Mouse (Mus musculus) MEL (cell line): ENCODE data around the gene Gm1123. TPM values are rescaled to one million over a fixed set of nuclear protein-coding genes. Genes with fewer than 3 reads are reported as not detected.

Experiments used
- DNase-seq: peaks from one replicate; pipeline ENCODE4 v3.0.0; 2011; ENCODE audit warnings: low read depth, low spot score
- H3K27ac ChIP-seq: 2 replicates; pipeline ENCODE4 v1.5.1; 2012; ENCODE audit warnings: low read depth, mild to moderate bottlenecking, control low read depth, low read length, moderate library complexity; ENCODE audit not compliant: control insufficient read depth
- H3K27me3 ChIP-seq, 2 experiments: fragments of 150-350 bp in 1 of 2; sonication (generic) in 1 of 2; 2 replicates each; pipeline ENCODE4 v1.6.1; 2012; ENCODE audit warnings: low read length in 2 of 2, mild to moderate bottlenecking in 2 of 2, improper control_type of control experiment in 1 of 2, moderate library complexity in 1 of 2; ENCODE audit not compliant: insufficient read depth in 2 of 2, control insufficient read depth in 1 of 2
- H3K36me3 ChIP-seq, 2 experiments: 2 replicates each; pipeline ENCODE4 v1.6.1; 2012 to 2014; ENCODE audit warnings: low read length in 2 of 2, improper control_type of control experiment in 1 of 2, inconsistent platforms in 1 of 2, mild to moderate bottlenecking in 1 of 2; ENCODE audit not compliant: insufficient read depth in 2 of 2, control insufficient read depth in 1 of 2
- H3K4me1 ChIP-seq, 2 experiments: fragments of 150-350 bp in 1 of 2; sonication (generic) in 1 of 2; 2 replicates each; pipeline ENCODE4 v1.6.1; 2012; ENCODE audit warnings: low read length in 2 of 2, improper control_type of control experiment in 1 of 2, mild to moderate bottlenecking in 1 of 2; ENCODE audit not compliant: insufficient read depth in 2 of 2, control insufficient read depth in 1 of 2
- H3K4me3 ChIP-seq, 2 experiments: fragments of 150-350 bp in 1 of 2; sonication (generic) in 1 of 2; 2 replicates each; pipeline ENCODE4 v1.5.1; 2012; ENCODE audit warnings: low read depth in 2 of 2, low read length in 2 of 2, mild to moderate bottlenecking in 2 of 2, moderate library complexity in 2 of 2, control low read depth in 1 of 2, improper control_type of control experiment in 1 of 2; ENCODE audit not compliant: control insufficient read depth in 1 of 2, insufficient read depth in 1 of 2
- H3K79me2 ChIP-seq: 2 replicates; pipeline ENCODE4 v1.6.1; 2012; ENCODE audit warnings: mild to moderate bottlenecking, low read length, moderate library complexity; ENCODE audit not compliant: control insufficient read depth, poor library complexity, insufficient read depth
- H3K9ac ChIP-seq: 2 replicates; pipeline ENCODE4 v1.6.1; 2012; ENCODE audit warnings: low read depth, mild to moderate bottlenecking, control low read depth, low read length, moderate library complexity; ENCODE audit not compliant: control insufficient read depth, poor library complexity, severe bottlenecking
- H3K9me3 ChIP-seq: fragments of 150-350 bp; sonication (generic); replicated peaks from 2 replicates; pipeline ENCODE4 v1.6.1; 2012; ENCODE audit warnings: mild to moderate bottlenecking, low read length, improper control_type of control experiment, moderate library complexity; ENCODE audit not compliant: insufficient read depth
- CHD1 ChIP-seq: IDR thresholded peaks from 2 replicates; pipeline ENCODE4 v1.6.1; 2012; ENCODE audit warnings: low read depth, mild to moderate bottlenecking, inconsistent platforms, low read length, improper control_type of control experiment
- CHD2 ChIP-seq: IDR thresholded peaks from 2 replicates; pipeline ENCODE4 v1.6.1; 2011; ENCODE audit warnings: low read length, improper control_type of control experiment
- CTCF ChIP-seq, 3 experiments: IDR thresholded peaks in 2 of 3; conservative IDR thresholded peaks in 1 of 3; 2 replicates each; pipeline ENCODE4 v1.5.1; 2011 to 2012; ENCODE audit warnings: low read length in 3 of 3, low read depth in 2 of 3, mild to moderate bottlenecking in 2 of 3, improper control_type of control experiment in 1 of 3, inconsistent platforms in 1 of 3, mixed read lengths in 1 of 3, moderate library complexity in 1 of 3; ENCODE audit not compliant: control insufficient read depth in 1 of 3, insufficient read depth in 1 of 3, poor library complexity in 1 of 3, severe bottlenecking in 1 of 3
- ELF1 ChIP-seq: IDR thresholded peaks from 2 replicates; pipeline ENCODE4 v1.6.1; 2014; ENCODE audit warnings: low read depth, mild to moderate bottlenecking, inconsistent platforms, low read length, improper control_type of control experiment, moderate library complexity
- ETS1 ChIP-seq: IDR thresholded peaks from 2 replicates; pipeline ENCODE4 v1.6.1; 2012; ENCODE audit warnings: low read depth, mild to moderate bottlenecking, inconsistent platforms, low read length, improper control_type of control experiment, moderate library complexity
- GATA1 ChIP-seq: IDR thresholded peaks from 2 replicates; pipeline ENCODE4 v1.6.1; 2011; ENCODE audit warnings: low read depth, low read length, improper control_type of control experiment
- HCFC1 ChIP-seq: IDR thresholded peaks from 2 replicates; pipeline ENCODE4 v1.6.1; 2012; ENCODE audit warnings: low read depth, mild to moderate bottlenecking, inconsistent platforms, low read length, improper control_type of control experiment, moderate library complexity
- JUND ChIP-seq: IDR thresholded peaks from 2 replicates; pipeline ENCODE4 v1.6.1; 2011; ENCODE audit warnings: low read depth, mild to moderate bottlenecking, improper control_type of control experiment, low read length
- KAT2A ChIP-seq: conservative IDR thresholded peaks from 2 replicates; pipeline ENCODE4 v1.6.1; 2012; ENCODE audit warnings: low read depth, low read length, improper control_type of control experiment, inconsistent platforms
- MAX ChIP-seq: IDR thresholded peaks from 2 replicates; pipeline ENCODE4 v1.6.1; 2011; ENCODE audit warnings: low read length, improper control_type of control experiment
- MAZ ChIP-seq: IDR thresholded peaks from 2 replicates; pipeline ENCODE4 v1.6.1; 2012; ENCODE audit warnings: low read depth, mild to moderate bottlenecking, inconsistent platforms, low read length, improper control_type of control experiment
- MXI1 ChIP-seq: IDR thresholded peaks from 2 replicates; pipeline ENCODE4 v1.6.1; 2011; ENCODE audit warnings: mild to moderate bottlenecking, low read depth, low read length, improper control_type of control experiment
- MYC ChIP-seq: IDR thresholded peaks from 2 replicates; pipeline ENCODE4 v1.6.1; 2011; ENCODE audit warnings: low read depth, mild to moderate bottlenecking, low read length, improper control_type of control experiment, moderate library complexity
- NELFE ChIP-seq: IDR thresholded peaks from 2 replicates; pipeline ENCODE4 v1.6.1; 2011; ENCODE audit warnings: low read depth, low read length, improper control_type of control experiment
- POLR2A ChIP-seq, 2 experiments: IDR thresholded peaks; 2 replicates each; pipeline ENCODE4 v1.6.1; 2011 to 2012; ENCODE audit warnings: low read length in 2 of 2, mild to moderate bottlenecking in 2 of 2, control low read depth in 1 of 2, improper control_type of control experiment in 1 of 2, low read depth in 1 of 2, moderate library complexity in 1 of 2; ENCODE audit not compliant: control insufficient read depth in 1 of 2, insufficient read depth in 1 of 2, poor library complexity in 1 of 2
- POLR2AphosphoS2 ChIP-seq: IDR thresholded peaks from 2 replicates; pipeline ENCODE4 v1.6.1; 2011; ENCODE audit warnings: low read length, improper control_type of control experiment
- POLR2AphosphoS5 ChIP-seq: IDR thresholded peaks from 2 replicates; pipeline ENCODE4 v1.6.1; 2012; ENCODE audit warnings: low read depth, borderline replicate concordance, mild to moderate bottlenecking, inconsistent platforms, low read length, moderate library complexity, mixed read lengths
- RAD21 ChIP-seq: IDR thresholded peaks from 2 replicates; pipeline ENCODE4 v1.6.1; 2011; ENCODE audit warnings: mild to moderate bottlenecking, low read depth, low read length, improper control_type of control experiment
- RCOR1 ChIP-seq: IDR thresholded peaks from 2 replicates; pipeline ENCODE4 v1.6.1; 2012; ENCODE audit warnings: low read depth, mild to moderate bottlenecking, inconsistent platforms, low read length, improper control_type of control experiment
- SMC3 ChIP-seq: IDR thresholded peaks from 2 replicates; pipeline ENCODE4 v1.6.1; 2011; ENCODE audit warnings: low read depth, low read length, improper control_type of control experiment
- TAL1 ChIP-seq: IDR thresholded peaks from 2 replicates; pipeline ENCODE4 v1.6.1; 2012; ENCODE audit warnings: mild to moderate bottlenecking, inconsistent platforms, low read length, moderate library complexity, mixed read lengths
- UBTF ChIP-seq: IDR thresholded peaks from 2 replicates; pipeline ENCODE4 v1.6.1; 2012; ENCODE audit warnings: low read depth, mild to moderate bottlenecking, inconsistent platforms, low read length, improper control_type of control experiment, moderate library complexity, borderline replicate concordance; ENCODE audit not compliant: insufficient read depth
- ZC3H11A ChIP-seq: IDR thresholded peaks from 2 replicates; pipeline ENCODE4 v1.6.1; 2012; ENCODE audit warnings: low read depth, mild to moderate bottlenecking, inconsistent platforms, low read length, improper control_type of control experiment
- ZNF384 ChIP-seq: IDR thresholded peaks from 2 replicates; pipeline ENCODE4 v1.6.1; 2012; ENCODE audit warnings: low read depth, mild to moderate bottlenecking, inconsistent platforms, low read length, improper control_type of control experiment
- polyA plus RNA-seq, 2 experiments: library from polyadenylated mRNA; stranded (reverse) in 1 of 2; unstranded in 1 of 2; fragments of >175 nt in 1 of 2; fragments of >200 nt in 1 of 2; gene quantifications; 2 replicates each; pipeline versions ENCODE4 v1.2.1 to v1.2.4; 2012; ENCODE audit warnings: low replicate concordance in 2 of 2, low read depth in 1 of 2; ENCODE audit not compliant: insufficient read length in 2 of 2, insufficient read depth in 1 of 2, missing spikeins in 1 of 2
- total RNA-seq: library from RNA; depleted of rRNA; stranded (reverse); fragments of 300-350 nt; gene quantifications from 2 replicates; pipeline ENCODE4 v1.2.3, GENCODE M21; 2012

Gene Gm1123
- total and polyA plus RNA-seq, 3 experiments = not detected

DNA sequence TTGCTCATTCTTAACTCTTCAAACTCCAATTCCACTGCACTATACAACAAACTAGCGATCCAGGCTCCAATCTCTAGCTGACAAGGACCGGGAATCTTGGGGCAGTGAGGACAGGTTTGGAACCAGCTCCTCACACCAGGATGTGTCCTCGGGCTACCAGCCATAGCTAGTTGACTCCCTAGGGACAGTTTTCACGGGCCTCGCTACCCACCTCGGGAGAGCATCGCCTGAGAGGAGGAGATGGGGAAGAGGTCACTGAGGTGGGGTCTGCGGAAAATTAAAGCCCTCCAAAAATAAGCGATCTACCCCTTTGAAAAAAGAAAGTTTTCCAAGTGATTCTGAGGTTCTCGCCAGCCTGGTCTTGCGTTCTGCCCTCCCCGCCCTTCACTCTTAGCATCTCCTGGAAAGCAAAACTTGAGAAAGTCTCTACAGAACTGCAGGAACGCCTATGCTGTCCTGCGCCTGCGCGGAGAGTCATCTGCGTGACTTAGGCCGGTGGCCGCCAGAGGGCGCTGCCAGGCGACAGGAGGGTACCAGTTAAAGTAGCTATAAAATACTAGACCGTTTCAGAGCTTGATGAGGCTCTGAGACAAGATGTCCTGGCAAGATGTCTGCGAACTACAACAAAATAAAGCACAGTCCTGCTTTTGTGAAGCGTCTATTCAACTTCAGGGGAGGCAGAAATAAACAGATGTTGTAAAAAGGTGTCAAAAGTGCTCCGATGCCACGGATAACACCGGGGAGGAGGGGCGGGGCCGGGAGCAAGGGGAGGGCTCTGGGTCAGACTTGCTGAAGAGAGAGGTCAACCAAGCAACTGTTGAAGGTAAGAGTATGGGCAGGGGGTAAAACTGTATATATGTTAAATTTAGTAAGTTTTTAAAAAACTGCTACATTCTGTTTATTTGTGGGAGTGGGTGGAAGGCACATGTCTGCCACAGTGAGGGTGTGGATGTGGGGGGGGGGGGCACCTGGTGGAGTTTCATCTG, 55.8 kb downstream of the Gm1123 start (continued):
- TF ChIP-seq JUND (peak; percentile 47; the same call in 1 of the 2 replicates), ELF1 (no peak), KAT2A (no peak), POLR2AphosphoS2 (no peak), ZNF384 (no peak)

DNA sequence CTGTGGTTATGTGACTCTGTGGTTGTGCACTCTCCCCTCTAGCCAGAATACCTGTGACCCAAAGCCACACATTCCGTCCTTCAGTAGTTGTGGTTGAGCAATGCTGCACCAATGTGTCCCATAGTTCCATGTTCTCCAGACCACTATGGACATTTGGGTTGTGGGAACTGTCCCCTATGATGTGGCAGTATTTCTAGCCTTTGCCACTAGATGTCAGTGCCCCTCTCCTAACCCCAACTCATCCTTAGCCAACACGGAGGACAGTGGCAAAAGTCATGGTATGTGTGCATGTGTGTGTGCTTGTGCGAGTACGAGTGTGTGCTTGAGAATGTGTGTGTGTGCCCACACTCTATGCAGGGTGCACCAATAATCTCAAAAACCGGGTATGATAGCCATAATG, 59.0 kb downstream of the Gm1123 start:
- Histone ChIP-seq H3K27ac (no peak overlapping the region), H3K4me3 (no peak overlapping the region), H3K79me2 (no peaks in the 10 kb centered on the region), H3K9me3 (no peaks in the 10 kb centered on the region), H3K9ac (no peak overlapping the region), H3K4me1 (no peaks in the 10 kb centered on the region; a peak in 1 of 4 replicates)
- peak; percentile 24 for DNase-seq
- TF ChIP-seq MAZ (no peak), CTCF (IDR thresholded peaks at IDR 0.05 in 2 of 3, conservative IDR thresholded peaks at IDR 0.05 in 1 of 3; ENCODE audit: control insufficient read depth in 1 of 3, insufficient read depth in 1 of 3, low read depth in 2 of 3, low read length in 3 of 3, poor library complexity in 1 of 3, severe bottlenecking in 1 of 3) (peak; percentile 47 to 63 (median 54)), SMC3 (peak; percentile 56), RAD21 (peak; percentile 62), ZC3H11A (0 out of 2 replicates have a peak, but pooled peaks have one; percentile 29)
- TF ChIP-seq, all 39 proteins: peak for 4
- H3K27me3 ChIP-seq = peaks cover 0 to 4% of the 10 kb centered on the region in 2 experiments; a peak in 2 of 4 replicates
- no peaks in the 10 kb centered on the region for H3K36me3 ChIP-seq

DNA sequence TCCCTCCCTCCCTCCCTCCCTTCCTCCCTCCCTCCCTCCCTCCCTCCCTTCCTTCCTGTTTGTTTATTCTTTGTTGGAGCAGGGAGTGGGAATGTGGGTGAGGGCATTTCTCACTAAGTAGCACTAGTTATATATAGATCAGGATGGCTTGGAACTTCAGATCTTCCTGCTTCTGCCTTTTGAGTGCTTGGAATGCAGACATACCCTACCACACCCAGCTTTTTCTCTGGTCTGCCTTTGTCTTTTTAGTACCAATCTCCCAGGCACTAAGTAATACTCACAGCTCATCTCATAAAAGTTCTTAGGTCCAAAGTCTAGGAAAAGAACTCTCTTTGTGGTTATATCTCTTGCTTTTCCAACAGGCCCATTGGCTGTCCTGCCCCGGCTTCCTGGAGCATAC, 59.4 kb downstream of the Gm1123 start:
- H3K9me3 ChIP-seq = no peaks in the 10 kb centered on the region
- no peaks in the 10 kb centered on the region for H3K79me2 ChIP-seq
- no peaks in the 10 kb centered on the region for H3K36me3 ChIP-seq
- no peak overlapping the region for H3K9ac ChIP-seq
- H3K27me3 ChIP-seq = peaks cover 0 to 4% of the 10 kb centered on the region in 2 experiments; a peak in 2 of 4 replicates
- DNase-seq = no peak
- H3K27ac ChIP-seq = no peak overlapping the region
- no peak overlapping the region for H3K4me3 ChIP-seq
- no peaks in the 10 kb centered on the region; a peak in 1 of 4 replicates for H3K4me1 ChIP-seq
- TF ChIP-seq RCOR1 = no peak
- no peak for TF ChIP-seq ETS1
- TF ChIP-seq ZNF384 = no peak
- no peak for TF ChIP-seq GATA1
- no peak for TF ChIP-seq POLR2A (IDR thresholded peaks at IDR 0.05; ENCODE audit: control insufficient read depth in 1 of 2, insufficient read depth in 1 of 2, low read depth in 1 of 2, low read length in 2 of 2, poor library complexity in 1 of 2)
- TF ChIP-seq POLR2AphosphoS2 = no peak
- no peak for TF ChIP-seq UBTF
- no peak for TF ChIP-seq CTCF (IDR thresholded peaks at IDR 0.05 in 2 of 3, conservative IDR thresholded peaks at IDR 0.05 in 1 of 3; ENCODE audit: control insufficient read depth in 1 of 3, insufficient read depth in 1 of 3, low read depth in 2 of 3, low read length in 3 of 3, poor library complexity in 1 of 3, severe bottlenecking in 1 of 3)
- no peak for TF ChIP-seq CHD2
- TF ChIP-seq HCFC1 = no peak
- TF ChIP-seq MYC = no peak
- TF ChIP-seq JUND = no peak
- TF ChIP-seq MAX = no peak
- TF ChIP-seq KAT2A = no peak
- TF ChIP-seq MXI1 = no peak
- no peak for TF ChIP-seq TAL1
- TF ChIP-seq POLR2AphosphoS5 = no peak
- TF ChIP-seq CHD1 = no peak
- TF ChIP-seq NELFE = no peak
